In genomic region chr2:44952830-44953422, GRCm38 (mm10) we compare ENCODE assay signal across 8 mouse cellular contexts. TPM values are rescaled to one million over a fixed set of nuclear protein-coding genes. Genes with fewer than 3 reads are reported as not detected.
DNase-seq lines count a peak whose midpoint lies in the region; ATAC-seq and TF ChIP-seq lines count a peak whose summit lies in the region.

No protein-coding gene starts in this region.

- no peak for TF ChIP-seq RAD21 in MEL (IDR thresholded peaks at IDR 0.05; ENCODE audit: low read depth, low read length)

- H3K27me3 ChIP-seq in MEL (ENCODE audit: control insufficient read depth in 1 of 2, insufficient read depth in 2 of 2, low read length in 2 of 2) (no peaks in the 10 kb centered on the region), myocyte (ENCODE audit: control insufficient read depth, insufficient read depth, insufficient read length) (no peaks in the 10 kb centered on the region)
- H3K27me3 ChIP-seq in kidney, postnatal 0 days (ENCODE audit: insufficient read depth, low read length): no peaks in the 10 kb centered on the region

- peak; percentile 84 for ATAC-seq in granulocyte monocyte progenitor cell, adult 5-6 weeks (replicated peaks; ENCODE audit: poor library complexity, severe bottlenecking)
- peak; percentile 36; the same call in 1 of the 2 replicates for ATAC-seq in kidney, postnatal 0 days (replicated peaks; ENCODE audit: low FRiP score, low read depth)

- no peak for TF ChIP-seq CTCF in MEL (IDR thresholded peaks at IDR 0.05 in 2 of 3, conservative IDR thresholded peaks at IDR 0.05 in 1 of 3; ENCODE audit: control insufficient read depth in 1 of 3, insufficient read depth in 1 of 3, low read depth in 2 of 3, low read length in 3 of 3, poor library complexity in 1 of 3, severe bottlenecking in 1 of 3)
- TF ChIP-seq CTCF in kidney, postnatal 0 days (IDR thresholded peaks at IDR 0.05; ENCODE audit: low read depth): no peak

- TF ChIP-seq POLR2A in MEL (IDR thresholded peaks at IDR 0.05; ENCODE audit: control insufficient read depth in 1 of 2, insufficient read depth in 1 of 2, low read depth in 1 of 2, low read length in 2 of 2, poor library complexity in 1 of 2) (no peak), myocyte (IDR thresholded peaks at IDR 0.05; ENCODE audit: insufficient read length, low read depth) (no peak)

- H3ac ChIP-seq in myocyte (ENCODE audit: control insufficient read depth, insufficient read length): no peak overlapping the region

- H3K4me1 ChIP-seq in MEL (ENCODE audit: control insufficient read depth in 1 of 2, insufficient read depth in 2 of 2, low read length in 2 of 2): peaks cover 18 to 21% of the 10 kb centered on the region in 2 experiments
- H3K4me1 ChIP-seq in kidney, postnatal 0 days (replicated peaks; ENCODE audit: insufficient read depth, low read length): peaks cover 7% of the 10 kb centered on the region; the same call in 1 of the 2 replicates

- DNase-seq in 3134 (ENCODE audit: extremely low read depth, insufficient read length, low spot score) (peak; percentile 72), MEL (ENCODE audit: low read depth, low spot score) (peak; percentile 72)
- DNase-seq in kidney, postnatal 0 days (ENCODE audit: low spot score): peak; percentile 64
- DNase-seq in left cerebral cortex, postnatal 4 days: no peak
- no peak for DNase-seq in frontal cortex, postnatal 36 days (ENCODE audit: low spot score in 2 of 2)
- DNase-seq in left cerebral cortex, adult 8-10 months (ENCODE audit: low spot score in 2 of 2): no peak

- H3K4me3 ChIP-seq in MEL (ENCODE audit: control insufficient read depth in 1 of 2, insufficient read depth in 1 of 2, low read depth in 2 of 2, low read length in 2 of 2) (no peak overlapping the region), myocyte (no peak overlapping the region)
- no peak overlapping the region for H3K4me3 ChIP-seq in kidney, postnatal 0 days (replicated peaks; ENCODE audit: low read depth, low read length)

- WGBS in kidney, postnatal 0 days: 42% methylated on average over 6 of the region's 6 CpGs

- intact Hi-C loops in left cerebral cortex, postnatal 4 days (cut with DNase I): no loop called here

- no peak overlapping the region; the same call in 1 of the 2 replicates for H3K9ac ChIP-seq in MEL (ENCODE audit: control insufficient read depth, low read depth, low read length, poor library complexity, severe bottlenecking)
- H3K9ac ChIP-seq in kidney, postnatal 0 days (ENCODE audit: low read depth, low read length): no peak overlapping the region

- H3K79me2 ChIP-seq in MEL (ENCODE audit: control insufficient read depth, insufficient read depth, low read length, poor library complexity) (no peaks in the 10 kb centered on the region), myocyte (ENCODE audit: control insufficient read depth, insufficient read depth) (no peaks in the 10 kb centered on the region)

- H3K27ac ChIP-seq in MEL (ENCODE audit: control insufficient read depth, low read depth, low read length): no peak overlapping the region
- peak overlapping the region; percentile 19; the same call in 1 of the 2 replicates for H3K27ac ChIP-seq in kidney, postnatal 0 days

- H3K36me3 ChIP-seq in MEL (ENCODE audit: control insufficient read depth in 1 of 2, insufficient read depth in 2 of 2, low read length in 2 of 2) (peaks cover 0 to 33% of the 10 kb centered on the region in 2 experiments; a peak in 2 of 4 replicates), myocyte (ENCODE audit: control insufficient read depth, insufficient read depth) (no peaks in the 10 kb centered on the region)
- H3K36me3 ChIP-seq in kidney, postnatal 0 days (ENCODE audit: insufficient read depth, low read length): no peaks in the 10 kb centered on the region

- H3K4me2 ChIP-seq in kidney, postnatal 0 days (ENCODE audit: low read length): no peak overlapping the region
- peak overlapping the region; percentile 56 for H3K4me2 ChIP-seq in myocyte (ENCODE audit: low read depth)

- TF ChIP-seq EP300 in MEL (IDR thresholded peaks at IDR 0.05; ENCODE audit: low read depth in 1 of 2, low read length in 2 of 2): no peak

- no peaks in the 10 kb centered on the region for H3K9me3 ChIP-seq in MEL (replicated peaks; ENCODE audit: insufficient read depth, low read length)
- H3K9me3 ChIP-seq in kidney, postnatal 0 days (replicated peaks; ENCODE audit: low read length): no peaks in the 10 kb centered on the region

TF ChIP-seq in MEL, 35 proteins besides CTCF, POLR2A, EP300 and RAD21:
- TF ChIP-seq SIN3A (IDR thresholded peaks at IDR 0.05; ENCODE audit: low read length): 0 out of 2 replicates have a peak, but pooled peaks have one; percentile 24
- peak; percentile 63 for TF ChIP-seq ETS1 (IDR thresholded peaks at IDR 0.05; ENCODE audit: low read depth, low read length)
- 0 out of 2 replicates have a peak, but pooled peaks have one; percentile 9 for TF ChIP-seq GATA1 (IDR thresholded peaks at IDR 0.05; ENCODE audit: low read depth, low read length)
- no peak for TF ChIP-seq RCOR1 (IDR thresholded peaks at IDR 0.05; ENCODE audit: low read depth, low read length)

TF ChIP-seq in myocyte, 11 proteins besides CTCF, POLR2A, EP300 and RAD21:
- TF ChIP-seq MAX (IDR thresholded peaks at IDR 0.05; ENCODE audit: low read depth) (no peak), CEBPB (IDR thresholded peaks at IDR 0.05; ENCODE audit: insufficient read depth, poor library complexity, severe bottlenecking) (peak; percentile 80)

RNA-seq across cellular contexts. Expression of gene Gtdc1, which starts 25.5 kb away (rescaled TPM):
- total RNA-seq in MEL (2012; rRNA removed): 7.2 and 8.2 TPM in 2 replicates
- polyA plus RNA-seq in MEL (2012; ENCODE audit: insufficient read depth in 1 of 2, insufficient read length in 2 of 2, low read depth in 1 of 2, low replicate concordance in 2 of 2, missing spikeins in 1 of 2) (10 to 100 TPM in 1 of 2 experiments, not detected in 1; 14.3 TPM), myocyte (2012; fragmentation: generic; extraction: Trizol) (4.9 TPM)
- total RNA-seq in granulocyte monocyte progenitor cell, adult 5-6 weeks (2014; fragmentation: Nextera tagmentation): 5.7 and 19.7 TPM in 2 replicates
- 21.6 and 22.9 TPM in 2 replicates for total RNA-seq in granulocyte monocyte progenitor cell, adult 5-6 weeks (2017)
- 10.4 and 12.5 TPM in 2 replicates for polyA plus RNA-seq in kidney, postnatal 0 days (2015; fragmentation: Nextera tagmentation; extraction: Ambion mirVana)
- total RNA-seq in left cerebral cortex, postnatal 4 days (2021): 100 to 1,000 TPM; 103 to 108 TPM
- total RNA-seq in left cerebral cortex, adult 8-10 months (2022): 100 to 1,000 TPM in 1 of 4 experiments, 10 to 100 TPM in 3; 72.7 to 102 (median 92.4) TPM

Comparison
In these comparisons a context has a peak if more than half of its experiments do, and no peak if none do; other contexts are left out.
1. DNase-seq: peak in 3134 (single experiment), MEL (single experiment) and kidney, postnatal 0 days (single experiment); none in left cerebral cortex, postnatal 4 days (single experiment), frontal cortex, postnatal 36 days (0 of 2) and left cerebral cortex, adult 8-10 months (0 of 2).